Mouse (Mus musculus): ENCODE results near the gene Nox3. TPM values are rescaled to one million over a fixed set of nuclear protein-coding genes. Genes with fewer than 3 reads are reported as not detected.

Gene Nox3
- polyA plus RNA-seq, 1 experiment, result not detected

- no peak for TF ChIP-seq POLR2A (IDR thresholded peaks at IDR 0.05; ENCODE audit: low read depth, low read length)
- TF ChIP-seq CTCF (IDR thresholded peaks at IDR 0.05; ENCODE audit: extremely low read depth, insufficient read length, insufficient replicate concordance, low read depth, low read length), result no peak
- 81% methylated on average over 2 of the region's 2 CpGs for WGBS
- Histone ChIP-seq H3K36me3 (ENCODE audit: control insufficient read depth, insufficient read depth, low read length) (no peaks in the 10 kb centered on the region), H3K27me3 (ENCODE audit: control insufficient read depth, insufficient read depth, low read length) (no peaks in the 10 kb centered on the region), H3K27ac (ENCODE audit: insufficient read depth, low read depth, low read length) (no peak overlapping the region), H3K4me1 (ENCODE audit: control insufficient read depth, insufficient read depth, insufficient read length, low read length) (no peaks in the 10 kb centered on the region), H3K4me3 (ENCODE audit: low read depth, low read length) (no peak overlapping the region)
Measured at GRCm38 (mm10) chr17:3643582-3643981, 52.5 kb downstream of the Nox3 start.

- Histone ChIP-seq H3K27ac (ENCODE audit: insufficient read depth, low read depth, low read length) (no peak overlapping the region), H3K4me1 (ENCODE audit: control insufficient read depth, insufficient read depth, insufficient read length, low read length) (no peaks in the 10 kb centered on the region), H3K4me3 (ENCODE audit: low read depth, low read length) (no peak overlapping the region), H3K36me3 (ENCODE audit: control insufficient read depth, insufficient read depth, low read length) (no peaks in the 10 kb centered on the region), H3K27me3 (ENCODE audit: control insufficient read depth, insufficient read depth, low read length) (no peaks in the 10 kb centered on the region)
- WGBS, result 52% methylated on average over 5 of the region's 5 CpGs
- no peak for TF ChIP-seq POLR2A (IDR thresholded peaks at IDR 0.05; ENCODE audit: low read depth, low read length)
- TF ChIP-seq CTCF (IDR thresholded peaks at IDR 0.05; ENCODE audit: extremely low read depth, insufficient read length, insufficient replicate concordance, low read depth, low read length), result no peak
Measured at GRCm38 (mm10) chr17:3641456-3641855, 54.6 kb downstream of the Nox3 start.

- no peaks in the 10 kb centered on the region for H3K27me3 ChIP-seq (ENCODE audit: control insufficient read depth, insufficient read depth, low read length)
- WGBS, result 40% methylated on average over 3 of the region's 3 CpGs
- H3K27ac ChIP-seq (ENCODE audit: insufficient read depth, low read depth, low read length), result no peak overlapping the region
- H3K4me3 ChIP-seq (ENCODE audit: low read depth, low read length), result no peak overlapping the region
- H3K36me3 ChIP-seq (ENCODE audit: control insufficient read depth, insufficient read depth, low read length), result no peaks in the 10 kb centered on the region
- no peaks in the 10 kb centered on the region for H3K4me1 ChIP-seq (ENCODE audit: control insufficient read depth, insufficient read depth, insufficient read length, low read length)
- TF ChIP-seq POLR2A (IDR thresholded peaks at IDR 0.05; ENCODE audit: low read depth, low read length), result no peak
- TF ChIP-seq CTCF (IDR thresholded peaks at IDR 0.05; ENCODE audit: extremely low read depth, insufficient read length, insufficient replicate concordance, low read depth, low read length), result no peak
Measured at GRCm38 (mm10) chr17:3638757-3639156, 57.3 kb downstream of the Nox3 start.

- Histone ChIP-seq H3K27me3 (ENCODE audit: control insufficient read depth, insufficient read depth, low read length) (no peaks in the 10 kb centered on the region), H3K4me3 (ENCODE audit: low read depth, low read length) (no peak overlapping the region), H3K4me1 (ENCODE audit: control insufficient read depth, insufficient read depth, insufficient read length, low read length) (no peaks in the 10 kb centered on the region), H3K27ac (ENCODE audit: insufficient read depth, low read depth, low read length) (no peak overlapping the region), H3K36me3 (ENCODE audit: control insufficient read depth, insufficient read depth, low read length) (no peaks in the 10 kb centered on the region)
- WGBS, result 58% methylated on average over 3 of the region's 3 CpGs
- TF ChIP-seq POLR2A (IDR thresholded peaks at IDR 0.05; ENCODE audit: low read depth, low read length) (no peak), CTCF (IDR thresholded peaks at IDR 0.05; ENCODE audit: extremely low read depth, insufficient read length, insufficient replicate concordance, low read depth, low read length) (no peak)
Measured at GRCm38 (mm10) chr17:3632501-3632900, 63.6 kb downstream of the Nox3 start.

- no peak for TF ChIP-seq CTCF (IDR thresholded peaks at IDR 0.05; ENCODE audit: extremely low read depth, insufficient read length, insufficient replicate concordance, low read depth, low read length)
- no peak for TF ChIP-seq POLR2A (IDR thresholded peaks at IDR 0.05; ENCODE audit: low read depth, low read length)
- Histone ChIP-seq H3K36me3 (ENCODE audit: control insufficient read depth, insufficient read depth, low read length) (no peaks in the 10 kb centered on the region), H3K27ac (ENCODE audit: insufficient read depth, low read depth, low read length) (no peak overlapping the region), H3K27me3 (ENCODE audit: control insufficient read depth, insufficient read depth, low read length) (no peaks in the 10 kb centered on the region), H3K4me3 (ENCODE audit: low read depth, low read length) (no peak overlapping the region), H3K4me1 (ENCODE audit: control insufficient read depth, insufficient read depth, insufficient read length, low read length) (no peaks in the 10 kb centered on the region)
- WGBS, result 38% methylated on average over 7 of the region's 7 CpGs
Measured at GRCm38 (mm10) chr17:3616329-3617216, 79.5 kb downstream of the Nox3 start.

- H3K27me3 ChIP-seq (ENCODE audit: control insufficient read depth, insufficient read depth, low read length), result no peaks in the 10 kb centered on the region
- no peak overlapping the region for H3K27ac ChIP-seq (ENCODE audit: insufficient read depth, low read depth, low read length)
- no peaks in the 10 kb centered on the region for H3K36me3 ChIP-seq (ENCODE audit: control insufficient read depth, insufficient read depth, low read length)
- 34% methylated on average over 1 of the region's 1 CpGs for WGBS
- TF ChIP-seq POLR2A (IDR thresholded peaks at IDR 0.05; ENCODE audit: low read depth, low read length), result no peak
- no peak for TF ChIP-seq CTCF (IDR thresholded peaks at IDR 0.05; ENCODE audit: extremely low read depth, insufficient read length, insufficient replicate concordance, low read depth, low read length)
- no peak overlapping the region for H3K4me3 ChIP-seq (ENCODE audit: low read depth, low read length)
- no peaks in the 10 kb centered on the region for H3K4me1 ChIP-seq (ENCODE audit: control insufficient read depth, insufficient read depth, insufficient read length, low read length)
Measured at GRCm38 (mm10) chr17:3615553-3615952, 80.5 kb downstream of the Nox3 start.

GRCm38 (mm10) chr17:3611781-3612075 lies 84.3 kb downstream of the Nox3 start:
- Histone ChIP-seq H3K27ac (ENCODE audit: insufficient read depth, low read depth, low read length) (no peak overlapping the region), H3K36me3 (ENCODE audit: control insufficient read depth, insufficient read depth, low read length) (no peaks in the 10 kb centered on the region), H3K4me1 (ENCODE audit: control insufficient read depth, insufficient read depth, insufficient read length, low read length) (no peaks in the 10 kb centered on the region), H3K4me3 (ENCODE audit: low read depth, low read length) (no peak overlapping the region), H3K27me3 (ENCODE audit: control insufficient read depth, insufficient read depth, low read length) (no peaks in the 10 kb centered on the region; the same call in 1 of the 2 replicates)
- TF ChIP-seq POLR2A (IDR thresholded peaks at IDR 0.05; ENCODE audit: low read depth, low read length) (no peak), CTCF (IDR thresholded peaks at IDR 0.05; ENCODE audit: extremely low read depth, insufficient read length, insufficient replicate concordance, low read depth, low read length) (no peak)
- WGBS, result 83% methylated on average over 5 of the region's 5 CpGs

Measured in small intestine, adult 2 months (tissue).